Mouse (Mus musculus) heart, embryonic 11.5 days (tissue): ENCODE data around the gene Folr2. TPM values are rescaled to one million over a fixed set of nuclear protein-coding genes. Genes with fewer than 3 reads are reported as not detected.

Experiments
- ATAC-seq: fragments of 200-750 bp; cut with Nextera tagmentation; replicated peaks from 2 replicates; pipeline ENCODE4 v1.8.0; 2017; ENCODE audit warnings: moderate library complexity; ENCODE audit not compliant: insufficient number of reproducible peaks, low FRiP score, low TSS enrichment
- H3K27ac ChIP-seq: fragments of 300-500 bp; sonication (generic); 2 replicates; pipeline ENCODE4 v1.5.1; 2014; ENCODE audit warnings: mild to moderate bottlenecking, low read depth, low read length
- H3K27me3 ChIP-seq: fragments of 300-500 bp; sonication (generic); 2 replicates; pipeline ENCODE4 v1.6.1; 2014; ENCODE audit warnings: mild to moderate bottlenecking, low read length, mixed read lengths; ENCODE audit not compliant: control insufficient read depth, insufficient read depth
- H3K36me3 ChIP-seq: fragments of 300-500 bp; sonication (generic); 2 replicates; pipeline ENCODE4 v1.6.1; 2014; ENCODE audit warnings: mild to moderate bottlenecking, low read length, moderate library complexity, mixed read lengths; ENCODE audit not compliant: control insufficient read depth, insufficient read depth
- H3K4me1 ChIP-seq: fragments of 300-500 bp; sonication (generic); 2 replicates; pipeline ENCODE4 v1.6.1; 2014; ENCODE audit warnings: low read length; ENCODE audit not compliant: control insufficient read depth, insufficient read depth
- H3K4me2 ChIP-seq: fragments of 300-500 bp; sonication (generic); 2 replicates; pipeline ENCODE4 v1.6.1; 2014; ENCODE audit warnings: mild to moderate bottlenecking, moderate library complexity
- H3K4me3 ChIP-seq: fragments of 300-500 bp; sonication (generic); 2 replicates; pipeline ENCODE4 v1.5.1; 2014; ENCODE audit warnings: low read depth, low read length
- H3K9ac ChIP-seq: fragments of 300-500 bp; sonication (generic); 2 replicates; pipeline ENCODE4 v1.6.1; 2014; ENCODE audit warnings: mild to moderate bottlenecking, low read depth, low read length, moderate library complexity
- H3K9me3 ChIP-seq: fragments of 300-500 bp; sonication (generic); replicated peaks from 2 replicates; pipeline ENCODE4 v1.6.1; 2016; ENCODE audit warnings: low read length; ENCODE audit not compliant: control insufficient read depth
- WGBS: fragments of 180-500 bp; shearing (Covaris S2); extraction: QIAGEN DNeasy Blood & Tissue Kit; methylation state at CpG from one replicate; pipeline ENCODE4 v1.1.7; 2014; ENCODE audit not compliant: insufficient replicate concordance; 5-methylcytosine and 5-hydroxymethylcytosine counted together
- polyA plus RNA-seq: library from polyadenylated mRNA; unstranded; fragments of >200 nt; fragmentation: Nextera tagmentation; extraction: Ambion mirVana; gene quantifications from 2 replicates; pipeline ENCODE4 v1.2.1, GENCODE M21; 2014

Gene Folr2
- polyA plus RNA-seq, 1 experiment from 2014 or later, result not detected

DNA sequence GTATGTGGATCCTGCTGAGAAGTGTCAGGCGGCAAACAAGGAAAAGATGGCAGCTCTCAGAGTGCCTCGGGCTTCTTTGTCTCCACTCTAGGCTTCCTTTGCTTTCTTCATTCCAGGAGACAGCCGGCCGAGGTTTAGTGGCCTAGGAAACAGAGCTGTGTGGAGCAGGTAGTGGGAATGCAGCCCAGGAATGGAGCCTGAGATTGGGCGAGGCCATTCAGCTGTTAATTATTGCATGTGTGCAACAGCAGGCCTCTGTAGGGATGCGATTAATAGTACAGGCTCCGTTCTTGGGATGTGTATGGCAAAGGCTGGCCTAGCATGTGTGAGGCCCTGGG lies 12.1 kb upstream of the Folr2 start:
- Histone ChIP-seq H3K4me1 (peaks cover 3% of the 10 kb centered on the region; the same call in 1 of the 2 replicates), H3K4me2 (no peak overlapping the region), H3K9ac (no peak overlapping the region), H3K36me3 (no peaks in the 10 kb centered on the region), H3K27ac (0 out of 2 replicates have a peak overlapping the region, but pooled peaks have one; percentile 1), H3K4me3 (no peak overlapping the region), H3K9me3 (no peaks in the 10 kb centered on the region), H3K27me3 (no peaks in the 10 kb centered on the region)
- ATAC-seq, result no peak
- 67% methylated on average over 7 of the region's 7 CpGs for WGBS

GRCm38 (mm10) chr7:101868241-101869162 lies 11.5 kb upstream of the Folr2 start:
- no peak overlapping the region for H3K9ac ChIP-seq
- H3K4me3 ChIP-seq, result no peak overlapping the region
- H3K9me3 ChIP-seq, result no peaks in the 10 kb centered on the region
- WGBS, result 69% methylated on average over 13 of the region's 13 CpGs
- peaks cover 3% of the 10 kb centered on the region; the same call in 1 of the 2 replicates for H3K4me1 ChIP-seq
- no peaks in the 10 kb centered on the region for H3K27me3 ChIP-seq
- H3K4me2 ChIP-seq, result no peak overlapping the region
- peak; percentile 32; the same call in 1 of the 2 replicates for ATAC-seq
- H3K27ac ChIP-seq, result 0 out of 2 replicates have a peak overlapping the region, but pooled peaks have one; percentile 1
- no peaks in the 10 kb centered on the region for H3K36me3 ChIP-seq

GRCm38 (mm10) chr7:101867482-101867881 lies 10.5 kb upstream of the Folr2 start:
- Histone ChIP-seq H3K9ac (no peak overlapping the region), H3K27me3 (no peaks in the 10 kb centered on the region), H3K4me3 (no peak overlapping the region), H3K4me2 (no peak overlapping the region), H3K4me1 (peaks cover 3% of the 10 kb centered on the region; the same call in 1 of the 2 replicates), H3K27ac (no peak overlapping the region), H3K36me3 (no peaks in the 10 kb centered on the region), H3K9me3 (no peaks in the 10 kb centered on the region)
- 92% methylated on average over 4 of the region's 4 CpGs for WGBS
- no peak for ATAC-seq

- no peak overlapping the region for H3K4me2 ChIP-seq
- 75% methylated on average over 11 of the region's 11 CpGs for WGBS
- no peak overlapping the region for H3K4me3 ChIP-seq
- no peaks in the 10 kb centered on the region for H3K36me3 ChIP-seq
- no peak for ATAC-seq
- no peaks in the 10 kb centered on the region for H3K27me3 ChIP-seq
- H3K9ac ChIP-seq, result no peak overlapping the region
- H3K4me1 ChIP-seq, result peaks cover 3% of the 10 kb centered on the region; the same call in 1 of the 2 replicates
- H3K27ac ChIP-seq, result no peak overlapping the region
- no peaks in the 10 kb centered on the region for H3K9me3 ChIP-seq
Measured at GRCm38 (mm10) chr7:101866491-101867265, 9.7 kb upstream of the Folr2 start.

GRCm38 (mm10) chr7:101863415-101863814 lies 6.4 kb upstream of the Folr2 start, which contains the start of gene Anapc15:
Gene Anapc15, plus strand, starts transcription at chr7:101863715.
- no peaks in the 10 kb centered on the region for H3K9me3 ChIP-seq
- no peak for ATAC-seq
- no peak within 1 kb of the TSS for H3K9ac ChIP-seq
- 64% methylated on average over 3 of the region's 3 CpGs for WGBS
- no peak within 1 kb of the TSS for H3K27ac ChIP-seq
- H3K4me3 ChIP-seq, result no peak within 1 kb of the TSS
- no peaks in the 10 kb centered on the region for H3K27me3 ChIP-seq
- no peak within 1 kb of the TSS for H3K4me2 ChIP-seq
- H3K4me1 ChIP-seq, result no peaks in the 10 kb centered on the region
- no peaks in the 10 kb centered on the region for H3K36me3 ChIP-seq

DNA sequence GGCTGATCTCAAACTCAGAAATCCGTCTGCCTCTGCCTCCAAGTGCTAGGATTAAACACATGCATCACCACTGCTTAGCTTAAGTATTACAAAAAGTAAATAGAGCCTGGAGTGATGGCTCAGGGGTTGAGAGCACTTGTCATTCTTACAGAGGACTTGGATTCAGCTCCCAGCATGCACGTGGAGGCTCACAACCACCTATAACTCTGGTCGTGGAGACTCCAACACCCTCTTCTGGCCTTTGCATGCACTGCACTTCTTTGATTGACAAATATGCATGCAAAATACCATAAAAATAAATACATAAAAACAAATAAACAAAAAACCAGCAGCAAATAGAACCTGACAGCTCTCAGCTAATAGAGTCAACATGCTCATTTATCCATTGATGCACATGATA lies 5.3 kb upstream of the Folr2 start:
- Histone ChIP-seq H3K4me3 (no peak overlapping the region), H3K9ac (no peak overlapping the region), H3K36me3 (no peaks in the 10 kb centered on the region), H3K9me3 (no peaks in the 10 kb centered on the region), H3K27me3 (no peaks in the 10 kb centered on the region), H3K4me2 (no peak overlapping the region), H3K4me1 (no peaks in the 10 kb centered on the region), H3K27ac (no peak overlapping the region)
- no peak for ATAC-seq
- WGBS, result 57% methylated on average over 3 of the region's 3 CpGs

- Histone ChIP-seq H3K27me3 (no peaks in the 10 kb centered on the region), H3K36me3 (no peaks in the 10 kb centered on the region), H3K27ac (no peak overlapping the region), H3K9me3 (no peaks in the 10 kb centered on the region), H3K4me2 (no peak overlapping the region), H3K9ac (no peak overlapping the region), H3K4me1 (no peaks in the 10 kb centered on the region), H3K4me3 (no peak overlapping the region)
- ATAC-seq, result no peak
Measured at GRCm38 (mm10) chr7:101860978-101861377, 4.0 kb upstream of the Folr2 start.

DNA sequence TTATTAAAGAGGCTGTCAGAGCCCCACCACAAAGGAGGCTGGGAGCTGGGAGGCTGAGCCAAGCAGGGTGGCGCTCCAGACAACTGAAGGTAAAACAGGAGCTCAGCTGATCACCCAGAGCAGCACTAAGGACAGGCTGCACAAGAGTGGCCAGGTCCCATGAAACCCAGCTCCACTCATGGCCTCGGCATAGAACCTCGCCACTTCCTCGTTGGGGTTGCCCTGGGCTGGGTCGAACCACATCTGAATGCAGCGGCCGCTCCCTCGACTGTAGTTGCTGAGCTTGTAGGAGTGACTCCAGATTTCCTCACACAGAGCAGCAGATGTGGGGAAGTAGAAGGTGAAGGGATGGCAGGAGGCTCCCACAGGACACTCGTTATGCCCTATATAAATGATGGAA lies 1.4 kb upstream of the Folr2 start:
- no peak overlapping the region for H3K4me3 ChIP-seq
- no peaks in the 10 kb centered on the region for H3K27me3 ChIP-seq
- H3K36me3 ChIP-seq, result no peaks in the 10 kb centered on the region
- no peak overlapping the region for H3K4me2 ChIP-seq
- WGBS, result 86% methylated on average over 9 of the region's 9 CpGs
- H3K9me3 ChIP-seq, result no peaks in the 10 kb centered on the region
- H3K4me1 ChIP-seq, result no peaks in the 10 kb centered on the region
- no peak overlapping the region for H3K9ac ChIP-seq
- ATAC-seq, result no peak
- no peak overlapping the region for H3K27ac ChIP-seq
